Mouse (Mus musculus): Measurements from ENCODE around the gene Olfr25.

Gene Olfr25

GRCm38 (mm10) chr9:38328760-38329159, at the start of gene Olfr25:
Gene Olfr25, plus strand, starts transcription at chr9:38329060.
- no peak for DNase-seq (ENCODE audit: low spot score in 2 of 2)

- DNase-seq (ENCODE audit: low spot score in 2 of 2) = no peak
Measured at GRCm38 (mm10) chr9:38290807-38291206, 38.1 kb upstream of the Olfr25 start, which contains the start of gene Olfr896-ps1. Gene Olfr896-ps1, plus strand, starts transcription at chr9:38291107.

- no peak for DNase-seq (ENCODE audit: low spot score in 2 of 2)
Measured at GRCm38 (mm10) chr9:38348111-38348510, 19.3 kb downstream of the Olfr25 start, which contains the start of gene Olfr898. Gene Olfr898, plus strand, starts transcription at chr9:38348411.

DNA sequence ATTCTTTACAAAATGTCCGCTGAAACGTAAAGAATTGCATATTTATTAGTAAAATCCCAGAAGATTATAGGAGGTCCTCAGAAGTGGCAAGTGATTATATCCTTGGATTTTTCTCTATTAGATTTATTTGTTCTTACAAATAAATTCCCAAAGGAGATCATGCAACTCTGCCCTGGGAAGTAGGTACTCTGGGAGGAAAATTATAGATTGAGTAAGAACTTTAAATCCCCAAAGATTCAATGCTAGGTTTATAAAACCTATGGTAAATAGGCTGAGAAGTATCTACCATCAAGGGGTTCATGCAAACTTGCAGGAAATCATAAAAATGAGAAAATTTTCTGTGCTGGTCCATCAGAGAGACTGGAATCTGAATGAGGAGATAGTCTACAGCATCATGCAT, 37.7 kb downstream of the Olfr25 start, which contains the start of gene Olfr250:
Olfr250 (plus strand) TSS at position 301 of the 400 bp plus-strand sequence.
- no peak for DNase-seq (ENCODE audit: low spot score in 2 of 2)

DNA sequence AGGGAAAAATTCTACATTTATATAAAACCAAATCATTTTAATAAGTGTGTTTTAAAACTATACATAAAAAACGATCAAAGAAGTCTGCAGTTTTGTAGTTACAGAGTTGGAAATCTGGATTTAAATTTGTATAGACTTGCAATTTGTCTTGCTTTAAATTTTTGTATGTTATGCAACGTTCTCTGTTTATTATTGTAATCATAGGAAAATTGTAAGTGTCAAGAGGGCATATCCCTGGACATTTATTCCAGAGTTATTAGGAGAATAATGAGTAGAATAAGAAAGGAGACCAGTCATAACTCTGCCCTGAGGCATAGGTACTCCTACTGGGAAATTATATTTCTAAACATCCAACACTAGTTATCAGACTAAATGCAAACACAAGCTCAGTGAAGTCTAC, 47.9 kb downstream of the Olfr25 start, which contains the start of gene Olfr251:
Olfr251 (plus strand) TSS at position 301 of the 400 bp plus-strand sequence.
- DNase-seq (ENCODE audit: low spot score in 2 of 2) = no peak
